24 mouse cellular contexts compared by ENCODE assay signal in the genomic region with DNA sequence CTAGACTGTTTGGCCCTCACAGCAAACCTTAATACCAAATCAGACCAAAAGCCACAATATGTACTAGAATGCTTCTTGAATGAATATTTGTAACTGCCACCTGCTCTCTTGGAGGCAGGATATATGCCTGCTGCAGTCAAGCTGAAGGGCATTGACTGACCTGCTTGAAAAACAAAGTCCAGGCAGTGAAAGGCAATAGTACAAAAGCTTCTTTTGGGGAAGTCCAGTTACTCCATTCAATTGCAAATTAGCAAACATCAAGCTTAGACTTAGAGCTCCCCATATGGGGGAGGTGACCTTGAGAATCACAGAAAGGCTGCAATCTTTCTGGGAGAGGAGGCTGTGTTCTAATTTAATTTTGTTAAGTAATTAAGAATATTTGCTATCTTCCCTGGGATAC.
"Had no signal": no experiment of that assay in that cellular context is flagged by ENCODE, and none has a peak within 500 bp of the region (broad histone marks: within the 10 kb centered on the region; RNA-seq: fewer than 3 reads in every experiment).

No protein-coding gene starts in this region.

- DNase-seq: gastrocnemius, postnatal 14 days; gastrocnemius, postnatal 36 days; heart, adult 2 months; heart, postnatal 10 days; heart, postnatal 4 days; kidney, adult 2 months; kidney, adult 9 months; kidney, postnatal 14 days; kidney, postnatal 36 days; layer of hippocampus, adult 9-11 months; layer of hippocampus, postnatal 36 days; left cerebral cortex, postnatal 4 days had no signal

- H3K36me3 ChIP-seq: heart, embryonic 12.5 days; hindbrain, embryonic 10.5 days; hindbrain, embryonic 12.5 days; kidney, embryonic 15.5 days; limb, embryonic 13.5 days; limb, embryonic 15.5 days; liver, embryonic 12.5 days had no signal

- H3K9ac ChIP-seq: heart, embryonic 12.5 days; hindbrain, embryonic 12.5 days; hindbrain, embryonic 14.5 days; kidney, embryonic 15.5 days; limb, embryonic 13.5 days; limb, embryonic 15.5 days; liver, embryonic 12.5 days; liver, embryonic 14.5 days had no signal

- H3K4me2 ChIP-seq: heart, embryonic 12.5 days; hindbrain, embryonic 12.5 days; hindbrain, embryonic 14.5 days; kidney, embryonic 15.5 days; limb, embryonic 13.5 days; limb, embryonic 15.5 days; liver, embryonic 12.5 days had no signal

- ATAC-seq: hindbrain, postnatal 0 days; intestine, embryonic 16.5 days; liver, embryonic 12.5 days had no signal

- H3K27ac ChIP-seq: heart, adult 2 months; hindbrain, embryonic 10.5 days; hindbrain, embryonic 12.5 days; hindbrain, embryonic 14.5 days; hindbrain, postnatal 0 days; kidney, embryonic 15.5 days; kidney, postnatal 0 days; limb, embryonic 13.5 days; limb, embryonic 15.5 days; liver, embryonic 12.5 days; liver, embryonic 14.5 days had no signal

- H3K4me3 ChIP-seq: heart, adult 2 months; heart, embryonic 12.5 days; hindbrain, embryonic 10.5 days; hindbrain, embryonic 12.5 days; kidney, embryonic 15.5 days; limb, embryonic 13.5 days; limb, embryonic 15.5 days; liver, embryonic 12.5 days had no signal

- H3K9me3 ChIP-seq: kidney, embryonic 15.5 days; limb, embryonic 13.5 days; limb, embryonic 15.5 days; liver, embryonic 12.5 days had no signal

- H3K27me3 ChIP-seq: heart, embryonic 12.5 days; hindbrain, embryonic 12.5 days; kidney, embryonic 15.5 days; limb, embryonic 13.5 days; limb, embryonic 15.5 days; liver, embryonic 12.5 days had no signal

- H3K4me1 ChIP-seq: heart, embryonic 12.5 days; hindbrain, embryonic 10.5 days; hindbrain, embryonic 12.5 days; kidney, embryonic 15.5 days; limb, embryonic 13.5 days; limb, embryonic 15.5 days; liver, embryonic 12.5 days had no signal
